Mouse (Mus musculus): ENCODE measurements around the gene Itln1. TPM values are rescaled to one million over a fixed set of nuclear protein-coding genes. Genes with fewer than 3 reads are reported as not detected.
"Not testable (repeated sequence)": the region's sequence is repeated elsewhere in the genome, so short reads cannot be mapped to it uniquely, and the experiment has no call there.

Gene Itln1
- total RNA-seq, 2 experiments from 2014 or later: not detected

DNA sequence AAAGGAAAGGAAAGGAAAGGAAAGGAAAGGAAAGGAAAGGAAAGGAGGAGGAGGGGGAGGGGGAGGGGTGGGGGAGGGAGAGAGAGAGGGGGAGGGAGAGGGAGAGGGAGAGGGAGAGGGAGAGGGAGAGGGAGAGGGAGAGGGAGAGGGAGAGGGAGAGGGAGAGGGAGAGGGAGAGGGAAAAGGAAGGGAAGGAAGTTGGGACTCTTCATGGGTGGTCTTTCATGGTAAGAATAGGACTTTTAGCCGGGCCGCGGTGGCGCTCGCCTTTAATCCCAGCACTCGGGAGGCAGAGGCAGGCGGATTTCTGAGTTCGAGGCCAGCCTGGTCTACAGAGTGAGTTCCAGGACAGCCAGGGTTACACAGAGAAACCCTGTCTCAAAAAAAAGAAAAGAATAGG is 63.2 kb downstream of the Itln1 start:
- intact Hi-C loops (cut with DNase I; ENCODE audit: low total_unique reads); DNase-seq: not testable (repeated sequence)

DNA sequence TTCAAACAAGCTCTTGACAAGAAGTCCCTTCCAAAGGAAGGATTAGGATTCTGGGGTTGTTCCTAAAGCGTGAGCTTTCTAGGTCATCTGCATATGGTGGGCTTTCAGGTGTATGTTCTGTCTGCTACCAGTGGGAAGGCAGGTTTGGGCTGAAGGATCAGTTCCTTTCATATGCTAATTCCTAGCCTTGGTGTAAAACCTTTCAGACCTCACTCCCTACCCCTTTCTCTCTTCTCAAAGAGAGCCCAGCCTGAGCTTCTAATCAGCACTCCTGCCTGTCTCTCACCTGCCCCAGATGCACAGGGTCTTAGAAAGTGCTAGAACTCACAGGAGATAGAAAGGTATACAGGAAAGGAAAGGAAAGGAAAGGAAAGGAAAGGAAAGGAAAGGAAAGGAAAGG is 63.6 kb downstream of the Itln1 start:
- intact Hi-C loops (cut with DNase I; ENCODE audit: low total_unique reads): no loop called here
- DNase-seq: no peak

DNA sequence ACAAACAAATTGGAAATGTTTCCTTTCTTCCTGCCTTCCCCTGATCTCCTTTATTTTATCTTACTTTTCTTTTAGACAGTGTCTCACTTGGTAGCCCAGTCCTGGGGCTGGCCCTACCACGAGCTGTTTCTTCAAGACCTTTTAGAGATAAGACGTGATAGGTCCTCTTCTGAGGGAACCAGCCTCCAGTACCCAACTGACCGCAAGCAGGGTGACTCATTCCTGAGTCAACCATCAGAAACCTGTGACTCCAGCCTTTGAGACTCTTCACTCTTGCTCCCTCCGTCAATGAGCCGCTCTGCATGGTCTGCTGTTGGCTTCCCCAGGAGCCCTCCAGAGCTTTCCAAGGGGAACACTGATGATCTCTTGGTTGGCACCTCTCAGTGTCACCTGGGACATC is 64.2 kb downstream of the Itln1 start:
- intact Hi-C loops (cut with DNase I; ENCODE audit: low total_unique reads): no loop called here

DNA sequence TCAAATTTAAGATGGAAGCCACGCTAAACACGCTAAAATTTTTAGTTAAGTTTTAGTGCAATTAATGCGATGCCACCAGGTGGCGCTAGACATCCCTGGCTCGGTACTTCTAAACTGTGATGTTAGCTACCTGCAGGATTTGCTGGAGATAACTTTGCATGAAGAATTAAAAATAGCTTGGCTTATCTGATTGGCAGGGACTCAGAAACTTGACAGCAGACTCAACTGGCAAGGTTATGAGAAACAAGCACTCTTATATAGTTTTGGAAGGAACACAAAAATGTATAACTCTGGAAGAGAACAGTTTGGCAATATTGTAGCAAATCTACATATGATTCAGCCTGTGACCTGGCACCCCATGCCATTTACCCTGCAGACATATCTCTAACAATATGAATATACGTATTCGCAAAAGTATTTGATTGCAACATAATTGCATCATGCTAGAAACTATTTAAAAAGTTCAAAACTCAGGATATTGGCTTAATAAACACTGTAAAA is 64.7 kb downstream of the Itln1 start:
- peak; percentile 29 for DNase-seq
- intact Hi-C loops (cut with DNase I; ENCODE audit: low total_unique reads): no loop called here

More for the DNA sequence above, 64.2 kb downstream of the Itln1 start:
- DNase-seq: no peak

DNA sequence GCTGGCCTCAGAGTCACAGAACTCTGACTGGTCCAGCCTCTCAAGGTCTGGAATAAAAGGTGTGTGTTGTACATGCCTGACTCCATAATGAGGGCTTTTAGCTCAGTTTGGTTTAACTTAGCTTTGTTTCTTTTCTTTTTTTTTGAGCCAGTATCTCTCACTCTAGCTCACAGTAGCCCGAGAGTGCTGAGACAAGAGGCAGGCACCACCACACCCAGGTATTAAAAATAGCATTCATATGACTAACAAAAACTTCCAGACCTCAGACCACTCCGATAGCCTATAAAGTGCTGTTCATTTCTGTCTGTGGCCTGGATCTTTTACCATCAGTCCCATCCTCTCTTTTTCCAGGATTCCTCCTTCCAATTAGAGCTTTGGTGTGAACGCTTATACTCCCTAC is 65.4 kb downstream of the Itln1 start:
- intact Hi-C loops (cut with DNase I; ENCODE audit: low total_unique reads): no loop called here
- no peak for DNase-seq

Other genes starting within 250 kb of the Itln1 start
- gene Usp21, start 247.3 kb downstream of the Itln1 start, total RNA-seq (2021): 10 to 100 TPM; 13.1 to 13.7 TPM
- gene Ufc1, start 240.3 kb downstream of the Itln1 start, total RNA-seq (2021): 10 to 100 TPM; 84.3 to 87.2 TPM
- 10 to 100 TPM; 26.3 to 27.7 TPM for gene Dedd, start 206.1 kb downstream of the Itln1 start, total RNA-seq (2021)
- 10 to 100 TPM; 19.3 to 25.3 TPM for gene Nit1, start 189.6 kb downstream of the Itln1 start, total RNA-seq (2021)
- gene Pfdn2, start 189.6 kb downstream of the Itln1 start, total RNA-seq (2021): 10 to 100 TPM; 86.7 to 93.6 TPM
- under 1 TPM; 0.20 to 0.27 TPM for gene Klhdc9, start 174.5 kb downstream of the Itln1 start, total RNA-seq (2021)
- gene Nectin4, start 165.2 kb downstream of the Itln1 start, total RNA-seq (2021): not detected
- 1 to 10 TPM in 1 of 2 experiments, under 1 TPM in 1; 0.97 to 1.2 TPM for gene Arhgap30, start 146.3 kb downstream of the Itln1 start, total RNA-seq (2021)
- gene Usf1, start 124.0 kb downstream of the Itln1 start, total RNA-seq (2021): 10 to 100 TPM; 25.8 to 27.0 TPM
- gene Tstd1, start 116.4 kb downstream of the Itln1 start, total RNA-seq (2021): under 1 TPM; 0.78 to 0.98 TPM
- gene F11r, start 97.8 kb downstream of the Itln1 start, total RNA-seq (2021): 10 to 100 TPM; 10.8 to 12.6 TPM
- 1 to 10 TPM; 2.1 to 2.5 TPM for gene Alyref2, start 31.8 kb downstream of the Itln1 start, total RNA-seq (2021)
- gene Cd244a, start 23.9 kb upstream of the Itln1 start, total RNA-seq (2021): not detected
- under 1 TPM; 0.11 to 0.21 TPM for gene Ly9, start 72.1 kb upstream of the Itln1 start, total RNA-seq (2021)
- not detected for gene Slamf7, start 117.7 kb upstream of the Itln1 start, total RNA-seq (2021)
- 1 to 10 TPM in 1 of 2 experiments, under 1 TPM in 1; 0.75 to 1.1 TPM for gene Cd48, start 146.7 kb upstream of the Itln1 start, total RNA-seq (2021)
- not detected for gene Slamf1, start 231.8 kb upstream of the Itln1 start, total RNA-seq (2021)